Mouse (Mus musculus) C2C12 (cell line): ENCODE results near the gene Dnajc25.

Experiments used
- CEBPB ChIP-seq: IDR thresholded peaks from one replicate; pipeline ENCODE4 v1.6.1; 2011; ENCODE audit warnings: low read depth, mild to moderate bottlenecking, control low read depth, moderate library complexity
- CTCF ChIP-seq: IDR thresholded peaks from one replicate; pipeline ENCODE4 v1.5.1; 2011; ENCODE audit not compliant: control insufficient read depth, insufficient read depth, insufficient read length
- FOSL1 ChIP-seq: IDR thresholded peaks from one replicate; pipeline ENCODE4 v1.8.0; 2011; ENCODE audit warnings: mild to moderate bottlenecking, low read length; ENCODE audit not compliant: poor library complexity, insufficient read depth, severe bottlenecking
- MAX ChIP-seq: IDR thresholded peaks from one replicate; pipeline ENCODE4 v1.6.1; 2011; ENCODE audit warnings: mild to moderate bottlenecking, control low read depth
- MYOD1 ChIP-seq: IDR thresholded peaks from one replicate; pipeline ENCODE4 v1.6.1; 2011; ENCODE audit warnings: low read depth; ENCODE audit not compliant: control insufficient read depth, insufficient read length
- MYOG ChIP-seq: IDR thresholded peaks from one replicate; pipeline ENCODE4 v1.6.1; 2011; ENCODE audit not compliant: control insufficient read depth, insufficient read length; ENCODE audit errors: extremely low read depth
- USF1 ChIP-seq: IDR thresholded peaks from one replicate; pipeline ENCODE4 v1.6.1; 2011; ENCODE audit warnings: low read depth, mild to moderate bottlenecking, control low read depth, moderate library complexity

DNA sequence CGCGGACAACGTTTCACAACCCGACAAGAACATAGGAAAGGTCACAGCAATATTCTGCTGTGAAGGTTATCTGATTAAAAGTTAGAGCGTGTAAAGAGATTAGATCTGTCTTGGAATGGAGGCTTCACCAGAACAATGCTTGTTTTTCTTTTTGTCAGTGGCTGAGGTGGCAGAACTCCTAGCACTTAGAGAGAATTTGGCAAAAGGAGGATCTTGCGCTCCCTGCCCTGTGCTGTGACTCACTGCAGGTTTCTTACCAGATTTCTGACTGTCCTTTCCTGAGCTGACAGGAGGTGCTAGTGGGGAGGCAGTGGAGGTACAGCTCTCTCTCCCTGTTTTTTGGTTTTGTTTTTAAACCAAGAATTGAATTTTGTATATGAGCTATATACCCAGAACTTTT lies 12.2 kb downstream of the Dnajc25 start:
- TF ChIP-seq MAX, result no peak
- TF ChIP-seq CTCF, result no peak
- TF ChIP-seq FOSL1, result no peak
- no peak for TF ChIP-seq CEBPB
- no peak for TF ChIP-seq USF1
- no peak for TF ChIP-seq MYOD1
- TF ChIP-seq MYOG, result no peak
